In genomic region chr7:106296912-106297311, GRCm38 (mm10) we compare ENCODE assay signal across 6 mouse cellular contexts.
DNase-seq lines count a peak whose midpoint lies in the region; ATAC-seq lines count a peak whose summit lies in the region.
"Not testable (repeated sequence)": the region's sequence is repeated elsewhere in the genome, so short reads cannot be mapped to it uniquely, and the experiment has no call there.

No protein-coding gene starts in this region.

- not testable (repeated sequence) for H3K36me3 ChIP-seq in limb, embryonic 11.5 days (ENCODE audit: control insufficient read depth, insufficient read depth, low read length); neural tube, embryonic 11.5 days (ENCODE audit: control insufficient read depth, insufficient read depth, low read length)

- H3K27ac ChIP-seq in limb, embryonic 11.5 days (replicated peaks; ENCODE audit: low read depth, low read length); neural tube, embryonic 11.5 days (ENCODE audit: low read depth, low read length): not testable (repeated sequence)

- no CpG with 5 or more reads among the region's 1 CpGs for WGBS in limb, embryonic 11.5 days
- no CpG with 5 or more reads among the region's 1 CpGs for WGBS in neural tube, embryonic 11.5 days

- not testable (repeated sequence) for H3K4me3 ChIP-seq in limb, embryonic 11.5 days (ENCODE audit: low read depth, low read length); neural tube, embryonic 11.5 days (ENCODE audit: low read depth, low read length)

- H3K9me3 ChIP-seq in limb, embryonic 11.5 days (ENCODE audit: control insufficient read depth, low read length); neural tube, embryonic 11.5 days (ENCODE audit: control insufficient read depth, low read length): not testable (repeated sequence)

- DNase-seq in limb, embryonic 11.5 days (ENCODE audit: low spot score); neural tube, embryonic 11.5 days (ENCODE audit: low spot score): not testable (repeated sequence)

- ATAC-seq in activated CD4-positive, CD25-positive, alpha-beta regulatory T cell, adult 4 months = peak; percentile 97
- ATAC-seq in erythroid progenitor cell, adult 5-6 weeks (replicated peaks; ENCODE audit: low FRiP score, poor library complexity, severe bottlenecking) = 0 out of 2 replicates have a peak, but pooled peaks have one; percentile 14
- peak; percentile 99 for ATAC-seq in inflammation-experienced regulatory T-cells, adult 6 months
- ATAC-seq in limb, embryonic 11.5 days (ENCODE audit: insufficient number of reproducible peaks, low FRiP score, low TSS enrichment, low read depth) = peak; percentile 60; the same call in 1 of the 2 replicates
- peak; percentile 100 for ATAC-seq in megakaryocyte progenitor cell, adult 5-6 weeks (replicated peaks; ENCODE audit: poor library complexity)
- peak; percentile 55; the same call in 1 of the 2 replicates for ATAC-seq in neural tube, embryonic 11.5 days (ENCODE audit: insufficient read depth, low FRiP score, low TSS enrichment)

- not testable (repeated sequence) for H3K4me1 ChIP-seq in limb, embryonic 11.5 days (ENCODE audit: control insufficient read depth, insufficient read depth, low read length); neural tube, embryonic 11.5 days (ENCODE audit: control insufficient read depth, insufficient read depth, low read length)

- not testable (repeated sequence) for H3K9ac ChIP-seq in limb, embryonic 11.5 days (ENCODE audit: low read length); neural tube, embryonic 11.5 days (ENCODE audit: low read length)

- H3K4me2 ChIP-seq in limb, embryonic 11.5 days (ENCODE audit: low read depth, severe bottlenecking); neural tube, embryonic 11.5 days (ENCODE audit: low read depth): not testable (repeated sequence)

- H3K27me3 ChIP-seq in limb, embryonic 11.5 days (ENCODE audit: control insufficient read depth, insufficient read depth, low read length); neural tube, embryonic 11.5 days (ENCODE audit: control insufficient read depth, insufficient read depth, low read length): not testable (repeated sequence)

Comparison
In these comparisons a context has a peak if more than half of its experiments do, and no peak if none do; other contexts are left out.
1. ATAC-seq: peak in every context shown above with its lines; median percentile 100 in megakaryocyte progenitor cell, adult 5-6 weeks; 99 in inflammation-experienced regulatory T-cells, adult 6 months; 97 in activated CD4-positive, CD25-positive, alpha-beta regulatory T cell, adult 4 months; 60 in limb, embryonic 11.5 days; 55 in neural tube, embryonic 11.5 days; 14 in erythroid progenitor cell, adult 5-6 weeks.